Mouse (Mus musculus) right cerebral cortex, postnatal 25 days (tissue): ENCODE results near the gene St6galnac1.

ENCODE experiments used
- DNase-seq: peaks from one replicate; pipeline ENCODE4 v3.0.0; 2022

The St6galnac1 gene

DNA sequence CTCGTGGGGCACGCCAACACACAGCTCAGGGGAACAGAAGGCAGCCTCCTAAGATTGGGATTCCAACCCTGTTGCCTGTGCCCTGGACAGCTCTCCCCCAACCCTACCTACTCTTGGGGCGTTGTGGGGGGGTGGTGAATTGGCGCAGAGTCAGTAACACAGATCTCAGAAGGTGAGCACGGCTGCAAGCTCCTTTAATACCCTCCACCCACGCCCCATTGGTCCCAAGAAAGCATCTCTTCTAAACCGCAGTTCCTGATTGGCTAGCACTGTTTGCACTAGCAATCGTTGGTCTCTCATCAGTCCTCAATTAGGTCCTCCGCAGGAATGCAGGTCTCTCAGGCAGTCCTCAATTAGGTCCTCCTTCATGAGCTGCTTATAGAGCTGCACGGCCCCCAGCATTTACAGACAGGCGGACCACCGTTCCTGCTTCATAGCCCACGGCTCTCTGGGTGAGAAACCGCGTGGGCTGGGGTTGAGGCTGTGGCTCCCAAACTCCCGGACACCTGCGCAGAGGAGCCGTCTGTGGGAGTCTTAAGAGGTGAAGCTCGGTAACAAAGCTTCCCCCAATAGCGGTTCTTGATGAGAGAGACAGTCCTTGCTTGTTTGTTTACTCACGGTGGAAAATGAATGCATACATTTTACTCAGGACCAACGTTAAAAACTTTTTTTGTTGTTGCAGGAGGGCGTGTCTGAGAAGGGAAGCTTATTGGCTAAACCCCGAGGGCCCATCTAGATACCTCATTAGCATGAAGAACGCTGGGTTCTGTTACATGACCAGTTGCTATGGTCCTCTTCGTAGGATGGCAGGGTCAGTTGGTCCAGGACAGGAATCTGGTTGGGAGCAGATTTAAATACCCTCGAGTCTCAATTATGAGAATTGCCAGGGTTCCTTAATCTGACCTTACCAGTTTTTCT is 50.0 kb downstream of the St6galnac1 start:
- no peak for DNase-seq

- no peak for DNase-seq
Measured at GRCm38 (mm10) chr11:116723064-116723463, 52.2 kb downstream of the St6galnac1 start.

DNA sequence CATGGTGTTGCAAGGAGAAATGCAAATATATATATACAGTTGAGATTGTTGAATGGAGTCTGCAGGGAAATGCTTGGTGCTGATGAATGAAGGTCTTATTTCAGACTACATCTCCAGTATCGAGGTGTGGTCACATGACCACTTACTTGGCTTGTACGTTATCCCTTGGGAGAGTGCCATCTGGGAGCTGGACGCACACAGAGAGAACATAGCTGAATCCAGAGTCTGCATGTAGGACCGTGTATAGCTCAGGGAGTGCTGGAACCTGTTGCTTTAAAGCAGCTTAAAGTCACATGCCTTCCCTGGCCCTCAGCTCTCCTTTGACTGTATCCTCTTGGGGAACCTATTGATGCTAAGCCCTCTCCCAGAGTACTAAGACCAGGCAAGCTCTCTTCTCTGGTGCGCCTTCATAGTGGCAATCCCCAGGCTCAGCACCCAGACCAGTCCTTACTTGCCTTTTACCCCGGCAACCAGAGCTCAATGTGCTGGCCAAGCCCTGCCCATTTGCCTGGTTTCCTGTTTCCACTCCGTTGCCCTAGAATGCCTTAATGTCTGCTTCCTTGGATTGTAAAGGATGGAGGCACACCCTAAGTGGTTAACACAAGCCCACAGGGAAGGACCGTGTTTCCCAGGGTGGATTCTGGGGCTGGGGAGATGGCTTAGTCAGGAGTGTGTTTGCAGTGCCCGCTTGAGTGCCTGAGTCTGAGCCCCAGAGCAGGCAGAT is 53.6 kb downstream of the St6galnac1 start:
- DNase-seq: no peak

GRCm38 (mm10) chr11:116720319-116720865 is 54.9 kb downstream of the St6galnac1 start:
- no peak for DNase-seq
